Mouse (Mus musculus) MEL (cell line): ENCODE measurements around the gene Sla2. TPM values are rescaled to one million over a fixed set of nuclear protein-coding genes. Genes with fewer than 3 reads are reported as not detected.

Experiments
- DNase-seq: peaks from one replicate; pipeline ENCODE4 v3.0.0; 2011; ENCODE audit warnings: low read depth, low spot score
- H3K27ac ChIP-seq: 2 replicates; pipeline ENCODE4 v1.5.1; 2012; ENCODE audit warnings: low read depth, mild to moderate bottlenecking, control low read depth, low read length, moderate library complexity; ENCODE audit not compliant: control insufficient read depth
- H3K27me3 ChIP-seq, 2 experiments: fragments of 150-350 bp in 1 of 2; sonication (generic) in 1 of 2; 2 replicates each; pipeline ENCODE4 v1.6.1; 2012; ENCODE audit warnings: low read length in 2 of 2, mild to moderate bottlenecking in 2 of 2, improper control_type of control experiment in 1 of 2, moderate library complexity in 1 of 2; ENCODE audit not compliant: insufficient read depth in 2 of 2, control insufficient read depth in 1 of 2
- H3K36me3 ChIP-seq, 2 experiments: 2 replicates each; pipeline ENCODE4 v1.6.1; 2012 to 2014; ENCODE audit warnings: low read length in 2 of 2, improper control_type of control experiment in 1 of 2, inconsistent platforms in 1 of 2, mild to moderate bottlenecking in 1 of 2; ENCODE audit not compliant: insufficient read depth in 2 of 2, control insufficient read depth in 1 of 2
- H3K4me1 ChIP-seq, 2 experiments: fragments of 150-350 bp in 1 of 2; sonication (generic) in 1 of 2; 2 replicates each; pipeline ENCODE4 v1.6.1; 2012; ENCODE audit warnings: low read length in 2 of 2, improper control_type of control experiment in 1 of 2, mild to moderate bottlenecking in 1 of 2; ENCODE audit not compliant: insufficient read depth in 2 of 2, control insufficient read depth in 1 of 2
- H3K4me3 ChIP-seq, 2 experiments: fragments of 150-350 bp in 1 of 2; sonication (generic) in 1 of 2; 2 replicates each; pipeline ENCODE4 v1.5.1; 2012; ENCODE audit warnings: low read depth in 2 of 2, low read length in 2 of 2, mild to moderate bottlenecking in 2 of 2, moderate library complexity in 2 of 2, control low read depth in 1 of 2, improper control_type of control experiment in 1 of 2; ENCODE audit not compliant: control insufficient read depth in 1 of 2, insufficient read depth in 1 of 2
- H3K79me2 ChIP-seq: 2 replicates; pipeline ENCODE4 v1.6.1; 2012; ENCODE audit warnings: mild to moderate bottlenecking, low read length, moderate library complexity; ENCODE audit not compliant: control insufficient read depth, poor library complexity, insufficient read depth
- H3K9ac ChIP-seq: 2 replicates; pipeline ENCODE4 v1.6.1; 2012; ENCODE audit warnings: low read depth, mild to moderate bottlenecking, control low read depth, low read length, moderate library complexity; ENCODE audit not compliant: control insufficient read depth, poor library complexity, severe bottlenecking
- H3K9me3 ChIP-seq: fragments of 150-350 bp; sonication (generic); replicated peaks from 2 replicates; pipeline ENCODE4 v1.6.1; 2012; ENCODE audit warnings: mild to moderate bottlenecking, low read length, improper control_type of control experiment, moderate library complexity; ENCODE audit not compliant: insufficient read depth
- BHLHE40 ChIP-seq: IDR thresholded peaks from 2 replicates; pipeline ENCODE4 v1.6.1; 2012; ENCODE audit warnings: low read depth, mild to moderate bottlenecking, inconsistent platforms, low read length, improper control_type of control experiment, borderline replicate concordance
- CHD1 ChIP-seq: IDR thresholded peaks from 2 replicates; pipeline ENCODE4 v1.6.1; 2012; ENCODE audit warnings: low read depth, mild to moderate bottlenecking, inconsistent platforms, low read length, improper control_type of control experiment
- CHD2 ChIP-seq: IDR thresholded peaks from 2 replicates; pipeline ENCODE4 v1.6.1; 2011; ENCODE audit warnings: low read length, improper control_type of control experiment
- CTCF ChIP-seq, 3 experiments: IDR thresholded peaks in 2 of 3; conservative IDR thresholded peaks in 1 of 3; 2 replicates each; pipeline ENCODE4 v1.5.1; 2011 to 2012; ENCODE audit warnings: low read length in 3 of 3, low read depth in 2 of 3, mild to moderate bottlenecking in 2 of 3, improper control_type of control experiment in 1 of 3, inconsistent platforms in 1 of 3, mixed read lengths in 1 of 3, moderate library complexity in 1 of 3; ENCODE audit not compliant: control insufficient read depth in 1 of 3, insufficient read depth in 1 of 3, poor library complexity in 1 of 3, severe bottlenecking in 1 of 3
- ETS1 ChIP-seq: IDR thresholded peaks from 2 replicates; pipeline ENCODE4 v1.6.1; 2012; ENCODE audit warnings: low read depth, mild to moderate bottlenecking, inconsistent platforms, low read length, improper control_type of control experiment, moderate library complexity
- KAT2A ChIP-seq: conservative IDR thresholded peaks from 2 replicates; pipeline ENCODE4 v1.6.1; 2012; ENCODE audit warnings: low read depth, low read length, improper control_type of control experiment, inconsistent platforms
- MAZ ChIP-seq: IDR thresholded peaks from 2 replicates; pipeline ENCODE4 v1.6.1; 2012; ENCODE audit warnings: low read depth, mild to moderate bottlenecking, inconsistent platforms, low read length, improper control_type of control experiment
- NRF1 ChIP-seq: IDR thresholded peaks from 2 replicates; pipeline ENCODE4 v1.6.1; 2014; ENCODE audit warnings: low read depth, mild to moderate bottlenecking, inconsistent platforms, low read length, improper control_type of control experiment, moderate library complexity; ENCODE audit not compliant: poor library complexity, insufficient read depth, severe bottlenecking
- POLR2A ChIP-seq, 2 experiments: IDR thresholded peaks; 2 replicates each; pipeline ENCODE4 v1.6.1; 2011 to 2012; ENCODE audit warnings: low read length in 2 of 2, mild to moderate bottlenecking in 2 of 2, control low read depth in 1 of 2, improper control_type of control experiment in 1 of 2, low read depth in 1 of 2, moderate library complexity in 1 of 2; ENCODE audit not compliant: control insufficient read depth in 1 of 2, insufficient read depth in 1 of 2, poor library complexity in 1 of 2
- RAD21 ChIP-seq: IDR thresholded peaks from 2 replicates; pipeline ENCODE4 v1.6.1; 2011; ENCODE audit warnings: mild to moderate bottlenecking, low read depth, low read length, improper control_type of control experiment
- SMC3 ChIP-seq: IDR thresholded peaks from 2 replicates; pipeline ENCODE4 v1.6.1; 2011; ENCODE audit warnings: low read depth, low read length, improper control_type of control experiment
- TBP ChIP-seq: IDR thresholded peaks from 2 replicates; pipeline ENCODE4 v1.8.0; 2011; ENCODE audit warnings: low read depth, low read length, improper control_type of control experiment
- ZC3H11A ChIP-seq: IDR thresholded peaks from 2 replicates; pipeline ENCODE4 v1.6.1; 2012; ENCODE audit warnings: low read depth, mild to moderate bottlenecking, inconsistent platforms, low read length, improper control_type of control experiment
- ZKSCAN1 ChIP-seq: IDR thresholded peaks from 2 replicates; pipeline ENCODE4 v1.6.1; 2012; ENCODE audit warnings: low read depth, mild to moderate bottlenecking, inconsistent platforms, low read length, improper control_type of control experiment, moderate library complexity
- ZMIZ1 ChIP-seq: IDR thresholded peaks from 2 replicates; pipeline ENCODE4 v1.6.1; 2012; ENCODE audit warnings: low read depth, mild to moderate bottlenecking, inconsistent platforms, low read length, improper control_type of control experiment, moderate library complexity
- ZNF384 ChIP-seq: IDR thresholded peaks from 2 replicates; pipeline ENCODE4 v1.6.1; 2012; ENCODE audit warnings: low read depth, mild to moderate bottlenecking, inconsistent platforms, low read length, improper control_type of control experiment
- polyA plus RNA-seq, 2 experiments: library from polyadenylated mRNA; stranded (reverse) in 1 of 2; unstranded in 1 of 2; fragments of >175 nt in 1 of 2; fragments of >200 nt in 1 of 2; gene quantifications; 2 replicates each; pipeline versions ENCODE4 v1.2.1 to v1.2.4; 2012; ENCODE audit warnings: low replicate concordance in 2 of 2, low read depth in 1 of 2; ENCODE audit not compliant: insufficient read length in 2 of 2, insufficient read depth in 1 of 2, missing spikeins in 1 of 2
- total RNA-seq: library from RNA; depleted of rRNA; stranded (reverse); fragments of 300-350 nt; gene quantifications from 2 replicates; pipeline ENCODE4 v1.2.3, GENCODE M21; 2012

The Sla2 gene
- total and polyA plus RNA-seq, 3 experiments = 0.40 to 9.0 TPM; not detected in 1

DNA sequence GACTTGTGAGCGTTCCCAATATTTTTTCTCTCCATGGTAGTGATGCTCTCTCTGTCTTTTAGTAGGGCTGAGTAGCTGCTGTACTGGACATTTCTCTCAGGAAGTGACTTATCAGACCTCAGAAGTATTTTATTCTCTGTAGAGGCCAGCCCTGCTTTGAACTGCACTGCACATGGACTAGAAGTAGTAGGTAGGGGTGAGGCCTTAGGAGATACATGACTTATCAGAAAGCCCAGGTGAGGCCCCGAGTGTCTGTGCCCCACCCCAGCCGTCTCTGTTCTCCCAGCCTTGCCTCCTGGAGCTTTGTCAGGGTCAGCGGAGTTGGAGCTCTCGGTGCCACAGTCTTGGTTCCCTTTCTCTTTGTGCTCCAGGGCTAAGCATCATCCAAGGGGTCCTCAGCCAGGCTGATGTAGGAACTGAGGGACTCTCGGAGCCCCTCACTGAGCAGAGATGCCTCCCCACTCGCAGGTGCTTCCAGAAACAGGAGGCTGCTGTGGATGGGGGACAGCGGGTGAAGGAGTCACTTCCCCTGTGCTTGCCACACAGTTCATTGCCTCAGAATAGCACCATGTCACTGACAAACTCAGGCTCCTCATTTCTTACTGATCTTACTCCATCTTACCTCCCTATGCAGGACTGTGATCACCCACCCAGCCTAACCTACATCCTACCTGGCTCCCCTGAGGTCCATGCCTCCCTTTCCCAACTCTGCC lies 12.8 kb downstream of the Sla2 start:
- peaks cover 11 to 12% of the 10 kb centered on the region in 2 experiments; a peak in 3 of 4 replicates for H3K36me3 ChIP-seq
- H3K27ac ChIP-seq = no peak overlapping the region
- DNase-seq = no peak
- no peaks in the 10 kb centered on the region for H3K9me3 ChIP-seq
- no peaks in the 10 kb centered on the region for H3K27me3 ChIP-seq
- H3K4me3 ChIP-seq = no peak overlapping the region
- TF ChIP-seq POLR2A (IDR thresholded peaks at IDR 0.05; ENCODE audit: control insufficient read depth in 1 of 2, insufficient read depth in 1 of 2, low read depth in 1 of 2, low read length in 2 of 2, poor library complexity in 1 of 2) (peak in 1 of 2 experiments; percentile 10; a peak in 1 of 4 replicates), NRF1 (no peak), ZMIZ1 (no peak), KAT2A (no peak), ZKSCAN1 (no peak), ZC3H11A (no peak), TBP (no peak), ZNF384 (no peak)
- H3K9ac ChIP-seq = no peak overlapping the region
- H3K79me2 ChIP-seq = no peaks in the 10 kb centered on the region; the same call in 1 of the 2 replicates
- H3K4me1 ChIP-seq = peaks cover 4 to 11% of the 10 kb centered on the region in 2 experiments; a peak in 3 of 4 replicates

DNA sequence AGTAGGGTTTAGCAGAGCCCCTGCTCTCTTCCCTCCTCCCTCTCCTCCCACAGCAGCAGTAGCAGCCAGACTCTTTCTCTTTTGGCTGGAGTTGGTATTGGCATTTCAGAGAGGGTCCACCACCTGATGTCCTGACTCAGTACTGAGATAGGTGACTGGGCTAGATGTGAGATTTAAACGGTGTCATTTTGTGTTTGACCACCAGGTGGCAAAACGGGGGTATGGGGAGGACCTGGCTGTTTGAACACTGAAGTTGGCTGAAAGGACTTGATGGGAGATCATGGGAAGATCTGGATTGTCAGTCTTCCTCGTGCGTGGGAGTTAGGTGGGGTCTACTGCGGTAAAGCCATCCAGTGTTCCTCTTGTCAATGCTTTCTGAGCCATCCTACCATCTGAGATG lies 13.4 kb downstream of the Sla2 start:
- Histone ChIP-seq H3K4me3 (no peak overlapping the region), H3K27ac (no peak overlapping the region), H3K9ac (no peak overlapping the region), H3K4me1 (peaks cover 4 to 11% of the 10 kb centered on the region in 2 experiments; a peak in 3 of 4 replicates), H3K27me3 (no peaks in the 10 kb centered on the region), H3K9me3 (no peaks in the 10 kb centered on the region), H3K79me2 (peaks cover 3% of the 10 kb centered on the region; the same call in 1 of the 2 replicates), H3K36me3 (peaks cover 11 to 13% of the 10 kb centered on the region in 2 experiments)
- peak; percentile 65 for DNase-seq
- no peak for TF ChIP-seq ZNF384
- TF ChIP-seq SMC3 = peak; percentile 74
- TF ChIP-seq RAD21 = peak; percentile 50
- TF ChIP-seq CHD1 = no peak
- TF ChIP-seq CTCF (IDR thresholded peaks at IDR 0.05 in 2 of 3, conservative IDR thresholded peaks at IDR 0.05 in 1 of 3; ENCODE audit: control insufficient read depth in 1 of 3, insufficient read depth in 1 of 3, low read depth in 2 of 3, low read length in 3 of 3, poor library complexity in 1 of 3, severe bottlenecking in 1 of 3) = peak; percentile 59 to 74 (median 66)
- TF ChIP-seq MAZ = no peak
- TF ChIP-seq ETS1 = no peak
- no peak for TF ChIP-seq BHLHE40
- TF ChIP-seq ZC3H11A = peak; percentile 42; the same call in 1 of the 2 replicates
- no peak for TF ChIP-seq CHD2
